Mouse (Mus musculus): ENCODE results near the gene Srgap1. TPM values are rescaled to one million over a fixed set of nuclear protein-coding genes. Genes with fewer than 3 reads are reported as not detected.

Srgap1 gene
- 11.2 and 11.6 TPM in 2 replicates for polyA plus RNA-seq (2014; fragmentation: Nextera tagmentation; extraction: Ambion mirVana)

DNA sequence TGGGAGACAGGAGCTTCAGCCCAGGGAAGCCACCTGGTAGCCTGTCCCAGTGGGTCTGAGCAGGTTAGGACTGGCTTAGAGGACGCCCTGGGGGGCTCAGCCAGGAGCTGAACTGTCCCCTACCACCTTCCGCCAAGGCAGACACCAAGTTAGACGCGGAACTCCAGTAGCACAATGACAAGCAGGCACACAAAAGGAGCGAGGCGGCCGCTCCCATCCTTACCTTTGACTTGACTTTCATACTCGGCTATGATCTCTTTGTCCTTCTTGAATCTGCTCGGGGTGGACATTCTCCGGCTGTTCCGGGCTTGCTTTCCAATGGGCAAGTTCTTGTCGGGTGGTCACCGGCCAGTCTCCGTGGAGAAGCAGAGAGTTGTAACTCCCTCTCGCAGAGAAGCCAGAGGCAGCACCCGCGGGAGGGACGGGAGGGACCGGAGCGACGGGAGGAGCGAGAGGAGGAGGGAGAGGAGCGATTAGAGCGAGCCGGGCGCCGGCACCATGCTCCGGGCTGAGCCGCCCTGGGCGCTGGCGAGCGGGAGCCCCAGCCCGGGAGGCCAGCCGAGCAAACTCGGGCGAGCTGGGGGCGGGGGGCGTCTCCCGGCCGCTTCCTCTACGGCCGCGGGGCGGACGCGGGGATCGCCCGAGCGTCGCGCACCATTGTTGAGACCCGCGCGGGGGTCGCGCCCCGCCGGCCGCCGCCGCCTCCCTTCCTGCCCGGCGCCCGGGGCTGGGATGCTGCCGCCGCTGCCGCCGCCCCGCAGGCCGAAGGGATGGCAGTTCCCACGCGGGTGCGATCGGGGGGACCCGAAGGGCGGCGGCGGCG, at the start of gene Srgap1:
Gene Srgap1 (minus strand): TSS at position 412 of the 823 bp plus-strand sequence.
- Histone ChIP-seq H3K27me3 (ENCODE audit: control insufficient read depth, insufficient read depth, low read length) (no peaks in the 10 kb centered on the region), H3K4me2 (peak within 1 kb of the TSS; percentile 72), H3K9ac (ENCODE audit: low read length) (peak within 1 kb of the TSS; percentile 94), H3K4me3 (ENCODE audit: low read depth, low read length) (peak within 1 kb of the TSS; percentile 83), H3K9me3 (ENCODE audit: control insufficient read depth, low read length) (no peaks in the 10 kb centered on the region), H3K4me1 (ENCODE audit: control insufficient read depth, insufficient read depth, low read length) (peaks cover 8% of the 10 kb centered on the region; the same call in 1 of the 2 replicates), H3K36me3 (ENCODE audit: control insufficient read depth, insufficient read depth, low read length) (no peaks in the 10 kb centered on the region; the same call in 1 of the 2 replicates), H3K27ac (ENCODE audit: low read depth, low read length) (peak within 1 kb of the TSS; percentile 85)
- DNase-seq (ENCODE audit: low spot score, missing footprints), result peak; percentile 98
- ATAC-seq (ENCODE audit: low FRiP score), result peak; percentile 87
- under 1% methylated on average over 65 of the region's 79 CpGs for WGBS

DNA sequence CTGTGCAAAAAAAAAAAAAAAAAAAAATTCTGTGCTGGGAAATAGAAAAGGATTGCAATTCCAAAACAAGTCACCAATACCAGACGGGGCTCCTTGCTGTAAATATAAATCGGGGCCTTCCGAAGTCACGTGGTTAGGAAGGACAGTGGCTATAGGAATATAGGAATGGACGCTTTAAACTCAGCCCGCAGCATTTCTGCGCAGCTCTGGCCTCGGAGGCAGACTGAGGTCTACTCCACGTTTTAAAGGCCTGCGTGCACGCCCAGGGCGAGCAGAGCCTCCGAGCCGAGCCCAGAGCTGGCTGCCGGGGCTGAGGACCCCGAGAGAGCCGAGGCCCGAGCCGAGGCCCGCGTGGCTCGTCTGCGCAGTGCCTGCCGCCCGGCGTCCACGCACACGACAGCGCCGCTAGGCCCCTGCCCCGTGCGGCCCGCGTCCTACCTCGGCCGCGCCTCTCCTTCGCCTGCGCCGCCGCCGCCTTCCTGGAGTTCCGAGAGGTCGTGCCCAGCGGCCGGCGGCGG, 49.4 kb upstream of the Srgap1 start:
- peak overlapping the region; percentile 71 for H3K4me3 ChIP-seq (ENCODE audit: low read depth, low read length)
- DNase-seq (ENCODE audit: low spot score, missing footprints), result no peak
- peak; percentile 77 for ATAC-seq (ENCODE audit: low FRiP score)
- H3K9ac ChIP-seq (ENCODE audit: low read length), result peak overlapping the region; percentile 82
- H3K4me2 ChIP-seq, result peak overlapping the region; percentile 83
- H3K36me3 ChIP-seq (ENCODE audit: control insufficient read depth, insufficient read depth, low read length), result no peaks in the 10 kb centered on the region
- H3K9me3 ChIP-seq (ENCODE audit: control insufficient read depth, low read length), result no peaks in the 10 kb centered on the region
- under 1% methylated on average over 42 of the region's 48 CpGs for WGBS
- H3K27me3 ChIP-seq (ENCODE audit: control insufficient read depth, insufficient read depth, low read length), result no peaks in the 10 kb centered on the region
- peaks cover 3% of the 10 kb centered on the region; the same call in 1 of the 2 replicates for H3K4me1 ChIP-seq (ENCODE audit: control insufficient read depth, insufficient read depth, low read length)
- peak overlapping the region; percentile 74 for H3K27ac ChIP-seq (ENCODE audit: low read depth, low read length)

DNA sequence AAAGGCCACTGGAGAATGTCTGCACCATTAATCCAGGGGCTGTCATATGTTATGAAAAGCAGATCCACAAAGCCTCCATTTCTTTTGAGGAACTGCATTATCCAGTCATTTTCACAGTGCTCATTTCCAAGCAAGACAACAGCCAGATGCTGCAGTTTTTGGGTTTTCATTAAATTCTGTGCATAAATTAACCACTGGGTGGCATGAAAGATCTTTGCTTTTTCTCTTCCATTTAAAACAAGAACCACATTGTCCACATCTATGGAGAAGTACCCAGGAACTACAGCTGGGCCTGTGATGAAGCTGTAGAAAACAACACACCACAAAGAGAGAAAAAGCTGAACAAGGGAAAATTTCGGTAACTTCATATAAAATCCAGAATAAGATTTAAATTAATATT, 43.4 kb upstream of the Srgap1 start:
- WGBS, result 93% methylated on average over 1 of the region's 1 CpGs
- peaks cover 10% of the 10 kb centered on the region for H3K36me3 ChIP-seq (ENCODE audit: control insufficient read depth, insufficient read depth, low read length)
- no peak for ATAC-seq (ENCODE audit: low FRiP score)

DNA sequence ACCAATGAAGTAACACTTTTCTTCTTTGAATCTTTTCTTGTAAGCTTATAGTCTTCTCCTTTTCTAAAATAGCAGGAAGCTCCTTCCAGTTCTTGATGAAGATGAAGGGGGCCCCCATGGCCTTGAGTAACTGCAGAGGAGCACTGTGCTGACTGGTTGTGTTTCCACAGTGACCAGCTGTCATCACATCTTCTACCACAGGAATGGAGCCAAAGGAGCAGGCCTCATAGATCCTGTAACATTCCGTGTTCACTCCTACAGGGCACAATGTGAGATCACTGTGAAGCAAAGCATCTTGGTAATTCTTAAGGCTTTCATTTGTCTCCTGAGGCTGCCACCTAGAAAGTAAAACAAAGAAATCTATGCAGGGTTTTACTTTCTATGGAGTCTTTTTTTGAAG, 34.2 kb upstream of the Srgap1 start:
- no peaks in the 10 kb centered on the region for H3K4me1 ChIP-seq (ENCODE audit: control insufficient read depth, insufficient read depth, low read length)
- ATAC-seq (ENCODE audit: low FRiP score) (no peak), DNase-seq (ENCODE audit: low spot score, missing footprints) (no peak)
- H3K9ac ChIP-seq (ENCODE audit: low read length), result no peak overlapping the region
- 88% methylated on average over 1 of the region's 1 CpGs for WGBS
- no peaks in the 10 kb centered on the region for H3K36me3 ChIP-seq (ENCODE audit: control insufficient read depth, insufficient read depth, low read length)
- H3K27me3 ChIP-seq (ENCODE audit: control insufficient read depth, insufficient read depth, low read length), result no peaks in the 10 kb centered on the region
- no peak overlapping the region for H3K4me3 ChIP-seq (ENCODE audit: low read depth, low read length)
- H3K27ac ChIP-seq (ENCODE audit: low read depth, low read length), result no peak overlapping the region
- H3K9me3 ChIP-seq (ENCODE audit: control insufficient read depth, low read length), result no peaks in the 10 kb centered on the region
- no peak overlapping the region for H3K4me2 ChIP-seq

More for the DNA sequence above, 43.4 kb upstream of the Srgap1 start:
- Histone ChIP-seq H3K27me3 (ENCODE audit: control insufficient read depth, insufficient read depth, low read length) (no peaks in the 10 kb centered on the region), H3K9ac (ENCODE audit: low read length) (no peak overlapping the region), H3K4me2 (no peak overlapping the region), H3K4me3 (ENCODE audit: low read depth, low read length) (no peak overlapping the region), H3K4me1 (ENCODE audit: control insufficient read depth, insufficient read depth, low read length) (no peaks in the 10 kb centered on the region; the same call in 1 of the 2 replicates), H3K27ac (ENCODE audit: low read depth, low read length) (no peak overlapping the region), H3K9me3 (ENCODE audit: control insufficient read depth, low read length) (peaks cover 4% of the 10 kb centered on the region; the same call in 1 of the 2 replicates)
- no peak for DNase-seq (ENCODE audit: low spot score, missing footprints)

DNA sequence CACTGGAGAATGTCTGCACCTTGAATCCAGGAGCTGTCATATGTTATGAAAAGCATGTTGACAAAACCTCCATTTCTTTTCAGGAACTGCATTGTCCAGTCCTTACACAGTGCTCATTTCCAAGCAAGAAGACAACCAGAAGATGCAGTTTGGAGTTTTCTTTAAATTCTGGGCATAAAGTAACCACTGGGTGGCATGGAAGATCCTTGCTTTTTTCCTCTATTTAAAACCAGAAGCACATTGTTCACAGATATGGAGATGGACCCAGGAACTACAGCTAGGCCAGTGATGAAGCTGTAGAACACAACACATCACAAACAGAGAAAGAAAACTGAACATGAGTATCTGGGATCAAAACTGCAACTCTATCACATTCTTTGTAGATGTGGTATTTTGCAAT, 22.0 kb upstream of the Srgap1 start:
- H3K36me3 ChIP-seq (ENCODE audit: control insufficient read depth, insufficient read depth, low read length), result no peaks in the 10 kb centered on the region
- no peaks in the 10 kb centered on the region for H3K9me3 ChIP-seq (ENCODE audit: control insufficient read depth, low read length)
- no peaks in the 10 kb centered on the region for H3K27me3 ChIP-seq (ENCODE audit: control insufficient read depth, insufficient read depth, low read length)
- no peak overlapping the region for H3K27ac ChIP-seq (ENCODE audit: low read depth, low read length)
- ATAC-seq (ENCODE audit: low FRiP score), result no peak
- no peak for DNase-seq (ENCODE audit: low spot score, missing footprints)
- no peak overlapping the region for H3K4me3 ChIP-seq (ENCODE audit: low read depth, low read length)
- H3K4me1 ChIP-seq (ENCODE audit: control insufficient read depth, insufficient read depth, low read length), result no peaks in the 10 kb centered on the region
- no peak overlapping the region for H3K4me2 ChIP-seq
- no peak overlapping the region for H3K9ac ChIP-seq (ENCODE audit: low read length)

DNA sequence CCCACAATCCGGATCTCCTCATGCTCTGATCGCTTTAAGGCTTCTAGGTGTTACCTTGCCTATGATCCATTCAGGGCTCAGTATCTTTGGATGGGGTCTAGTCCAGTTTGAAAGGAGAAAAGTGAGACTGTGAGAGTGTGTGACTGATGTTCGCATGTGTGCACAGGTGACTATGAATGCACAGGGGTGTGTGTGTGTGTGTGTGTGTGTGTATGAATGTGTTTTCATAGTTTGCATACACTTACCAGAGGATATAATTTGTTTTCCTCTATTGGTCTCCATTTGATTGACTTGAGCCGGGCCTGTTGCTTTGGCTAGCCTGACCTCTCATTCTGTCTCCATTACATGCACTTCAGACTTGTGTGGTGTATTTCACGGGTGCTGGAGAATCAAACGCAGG, 8.7 kb upstream of the Srgap1 start:
- no peak overlapping the region for H3K4me3 ChIP-seq (ENCODE audit: low read depth, low read length)
- no peaks in the 10 kb centered on the region for H3K4me1 ChIP-seq (ENCODE audit: control insufficient read depth, insufficient read depth, low read length)
- no peaks in the 10 kb centered on the region for H3K9me3 ChIP-seq (ENCODE audit: control insufficient read depth, low read length)
- no peak overlapping the region for H3K9ac ChIP-seq (ENCODE audit: low read length)
- ATAC-seq (ENCODE audit: low FRiP score) (no peak), DNase-seq (ENCODE audit: low spot score, missing footprints) (peak; percentile 54)
- no peaks in the 10 kb centered on the region for H3K36me3 ChIP-seq (ENCODE audit: control insufficient read depth, insufficient read depth, low read length)
- 82% methylated on average over 6 of the region's 6 CpGs for whole genome bisulfite sequencing
- no peaks in the 10 kb centered on the region for H3K27me3 ChIP-seq (ENCODE audit: control insufficient read depth, insufficient read depth, low read length)
- H3K4me2 ChIP-seq, result no peak overlapping the region
- H3K27ac ChIP-seq (ENCODE audit: low read depth, low read length), result no peak overlapping the region

DNA sequence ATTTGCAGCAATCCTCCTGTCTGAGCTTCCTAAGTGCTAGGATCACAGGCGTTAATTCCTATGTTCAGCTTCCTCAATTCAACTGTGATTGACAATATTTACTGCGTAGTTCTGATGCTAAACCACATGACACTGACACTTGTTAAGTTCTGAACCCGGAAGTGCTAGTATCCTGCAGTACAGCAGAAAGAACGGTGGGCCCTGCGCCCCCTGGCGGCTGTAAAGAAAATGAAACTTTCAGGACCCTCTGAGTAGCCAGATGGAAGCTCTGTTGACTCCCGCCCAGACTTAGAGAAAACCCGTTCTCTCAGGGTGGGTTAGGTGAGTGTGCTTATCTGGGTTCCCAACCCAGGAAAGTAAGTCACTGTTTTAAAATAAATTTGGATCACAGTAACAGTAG, 7.4 kb upstream of the Srgap1 start:
- ATAC-seq (ENCODE audit: low FRiP score), result peak; percentile 83
- H3K27ac ChIP-seq (ENCODE audit: low read depth, low read length), result no peak overlapping the region
- no peaks in the 10 kb centered on the region for H3K9me3 ChIP-seq (ENCODE audit: control insufficient read depth, low read length)

DNA sequence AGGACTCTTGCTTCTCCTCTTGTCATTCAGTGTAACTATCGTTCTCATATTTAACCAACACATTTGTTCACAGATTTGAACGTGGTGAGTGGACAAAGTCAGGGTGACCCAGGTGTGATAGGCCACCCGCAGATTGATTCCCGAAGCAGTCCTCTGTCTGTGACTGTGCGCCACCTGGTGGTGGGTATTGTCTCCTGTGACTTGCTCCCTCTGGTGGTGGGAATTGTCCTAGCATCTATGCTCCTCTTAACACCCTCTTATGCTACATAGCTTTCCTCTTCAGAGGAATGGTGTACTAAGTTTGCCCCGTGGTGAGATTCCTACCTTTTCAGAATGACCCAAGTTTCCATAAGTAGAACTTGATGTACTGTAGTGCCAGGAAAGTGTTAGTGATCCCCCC, 4.7 kb upstream of the Srgap1 start:
- H3K36me3 ChIP-seq (ENCODE audit: control insufficient read depth, insufficient read depth, low read length), result no peaks in the 10 kb centered on the region
- DNase-seq (ENCODE audit: low spot score, missing footprints) (peak; percentile 98), ATAC-seq (ENCODE audit: low FRiP score) (no peak)
- no peak overlapping the region for H3K4me2 ChIP-seq
- no peak overlapping the region for H3K4me3 ChIP-seq (ENCODE audit: low read depth, low read length)
- H3K9me3 ChIP-seq (ENCODE audit: control insufficient read depth, low read length), result no peaks in the 10 kb centered on the region
- no peaks in the 10 kb centered on the region for H3K4me1 ChIP-seq (ENCODE audit: control insufficient read depth, insufficient read depth, low read length)
- no peak overlapping the region for H3K9ac ChIP-seq (ENCODE audit: low read length)
- 38% methylated on average over 6 of the region's 6 CpGs for WGBS
- H3K27ac ChIP-seq (ENCODE audit: low read depth, low read length), result no peak overlapping the region
- H3K27me3 ChIP-seq (ENCODE audit: control insufficient read depth, insufficient read depth, low read length), result no peaks in the 10 kb centered on the region

More for the DNA sequence above, 7.4 kb upstream of the Srgap1 start:
- no peaks in the 10 kb centered on the region for H3K4me1 ChIP-seq (ENCODE audit: control insufficient read depth, insufficient read depth, low read length)
- H3K4me2 ChIP-seq, result no peak overlapping the region
- DNase-seq (ENCODE audit: low spot score, missing footprints), result peak; percentile 94
- WGBS, result 13% methylated on average over 8 of the region's 8 CpGs
- H3K9ac ChIP-seq (ENCODE audit: low read length), result no peak overlapping the region
- H3K4me3 ChIP-seq (ENCODE audit: low read depth, low read length), result no peak overlapping the region
- H3K27me3 ChIP-seq (ENCODE audit: control insufficient read depth, insufficient read depth, low read length), result no peaks in the 10 kb centered on the region
- no peaks in the 10 kb centered on the region for H3K36me3 ChIP-seq (ENCODE audit: control insufficient read depth, insufficient read depth, low read length)

DNA sequence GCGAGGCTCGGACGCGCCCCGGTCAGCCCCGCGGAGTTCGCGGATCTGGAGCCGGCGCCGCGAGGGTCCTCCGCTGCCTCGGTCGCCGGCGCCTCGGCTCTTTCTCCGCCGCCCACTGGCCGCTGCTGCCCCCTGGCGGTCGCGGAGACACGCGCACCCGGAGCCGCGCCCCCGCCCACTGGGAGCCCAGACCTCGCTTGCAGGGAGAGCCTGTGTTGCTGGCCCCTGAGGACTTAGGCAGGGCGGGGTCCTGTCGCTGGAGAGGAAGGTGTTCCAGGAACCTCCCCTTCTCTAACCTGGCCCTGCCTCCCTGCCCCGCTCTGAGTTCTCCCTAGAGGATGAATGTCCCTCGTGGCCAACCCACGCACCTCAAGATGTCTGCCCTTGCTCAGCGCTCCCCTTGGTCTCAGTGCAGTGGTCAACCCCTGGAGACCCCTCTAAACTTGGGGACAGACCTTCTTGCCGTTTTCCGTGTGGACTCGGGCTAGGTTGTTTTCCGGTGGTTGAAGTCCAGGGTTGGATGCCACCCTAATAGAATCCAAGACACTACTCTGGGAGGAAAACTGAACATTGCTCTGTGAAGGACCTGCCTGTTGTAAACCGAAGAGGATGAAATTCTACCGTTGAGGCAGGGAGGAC, 731 bp upstream of the Srgap1 start:
- Histone ChIP-seq H3K4me2 (peak overlapping the region; percentile 72), H3K27me3 (ENCODE audit: control insufficient read depth, insufficient read depth, low read length) (no peaks in the 10 kb centered on the region), H3K4me1 (ENCODE audit: control insufficient read depth, insufficient read depth, low read length) (peaks cover 8% of the 10 kb centered on the region; the same call in 1 of the 2 replicates), H3K4me3 (ENCODE audit: low read depth, low read length) (peak overlapping the region; percentile 83), H3K9ac (ENCODE audit: low read length) (peak overlapping the region; percentile 94), H3K27ac (ENCODE audit: low read depth, low read length) (peak overlapping the region; percentile 85), H3K9me3 (ENCODE audit: control insufficient read depth, low read length) (no peaks in the 10 kb centered on the region), H3K36me3 (ENCODE audit: control insufficient read depth, insufficient read depth, low read length) (no peaks in the 10 kb centered on the region)
- ATAC-seq (ENCODE audit: low FRiP score) (peak; percentile 83), DNase-seq (ENCODE audit: low spot score, missing footprints) (peak; percentile 99)
- WGBS, result 9% methylated on average over 42 of the region's 44 CpGs
